Mouse (Mus musculus) fibroblast of lung, adult 2 months (primary cell): Measurements from ENCODE around the gene Gda.

Experiments
- DNase-seq: peaks from one replicate; pipeline ENCODE4 v3.0.0-alpha.2; 2011; ENCODE audit warnings: low read depth

The Gda gene

GRCm38 (mm10) chr19:21457461-21457860, 15.8 kb downstream of the Gda start:
- DNase-seq, result peak; percentile 31

GRCm38 (mm10) chr19:21441787-21442186, 31.5 kb downstream of the Gda start:
- DNase-seq, result no peak

- no peak for DNase-seq
Measured at GRCm38 (mm10) chr19:21440841-21441240, 32.4 kb downstream of the Gda start.

- DNase-seq, result no peak
Measured at GRCm38 (mm10) chr19:21439141-21439737, 34.0 kb downstream of the Gda start.

GRCm38 (mm10) chr19:21436566-21436965, 36.7 kb downstream of the Gda start:
- DNase-seq, result no peak

- no peak for DNase-seq
Measured at GRCm38 (mm10) chr19:21433348-21433747, 39.9 kb downstream of the Gda start.

GRCm38 (mm10) chr19:21432879-21433278, 40.4 kb downstream of the Gda start:
- DNase-seq, result no peak

GRCm38 (mm10) chr19:21432286-21432685, 41.0 kb downstream of the Gda start:
- no peak for DNase-seq

- DNase-seq, result no peak
Measured at GRCm38 (mm10) chr19:21425391-21425790, 47.9 kb downstream of the Gda start.

- no peak for DNase-seq
Measured at GRCm38 (mm10) chr19:21423731-21424130, 49.5 kb downstream of the Gda start.

- DNase-seq, result no peak
Measured at GRCm38 (mm10) chr19:21418418-21418817, 54.8 kb downstream of the Gda start.

GRCm38 (mm10) chr19:21415377-21415776, 57.9 kb downstream of the Gda start:
- DNase-seq, result no peak

GRCm38 (mm10) chr19:21409178-21409577, 64.1 kb downstream of the Gda start:
- DNase-seq, result no peak

GRCm38 (mm10) chr19:21407363-21407762, 65.9 kb downstream of the Gda start:
- no peak for DNase-seq

GRCm38 (mm10) chr19:21397994-21398393, 75.3 kb downstream of the Gda start:
- DNase-seq, result no peak

- no peak for DNase-seq
Measured at GRCm38 (mm10) chr19:21396364-21396763, 76.9 kb downstream of the Gda start.

GRCm38 (mm10) chr19:21390904-21391303, 82.3 kb downstream of the Gda start:
- DNase-seq, result no peak

GRCm38 (mm10) chr19:21386842-21387241, 86.4 kb downstream of the Gda start:
- no peak for DNase-seq

GRCm38 (mm10) chr19:21384231-21384630, 89.0 kb downstream of the Gda start:
- DNase-seq, result no peak

GRCm38 (mm10) chr19:21383491-21384226, 89.6 kb downstream of the Gda start:
- no peak for DNase-seq

- no peak for DNase-seq
Measured at GRCm38 (mm10) chr19:21381696-21382095, 91.5 kb downstream of the Gda start.

- DNase-seq, result no peak
Measured at GRCm38 (mm10) chr19:21379195-21379594, 94.0 kb downstream of the Gda start.

GRCm38 (mm10) chr19:21376445-21377218, 96.6 kb downstream of the Gda start:
- DNase-seq, result no peak
